Mouse (Mus musculus) ES-Bruce4 (cell line): ENCODE data around the gene Gm5269.

Experiments
- CTCF ChIP-seq: IDR thresholded peaks from one replicate; pipeline ENCODE4 v1.8.1; 2011; ENCODE audit warnings: low read depth, low read length
- EP300 ChIP-seq: IDR thresholded peaks from 2 replicates; pipeline ENCODE4 v1.6.1; 2011; ENCODE audit warnings: low read depth, low read length; ENCODE audit not compliant: insufficient read depth
- POLR2A ChIP-seq: IDR thresholded peaks from one replicate; pipeline ENCODE4 v1.8.1; 2011; ENCODE audit warnings: low read length; ENCODE audit not compliant: insufficient read depth

DNA sequence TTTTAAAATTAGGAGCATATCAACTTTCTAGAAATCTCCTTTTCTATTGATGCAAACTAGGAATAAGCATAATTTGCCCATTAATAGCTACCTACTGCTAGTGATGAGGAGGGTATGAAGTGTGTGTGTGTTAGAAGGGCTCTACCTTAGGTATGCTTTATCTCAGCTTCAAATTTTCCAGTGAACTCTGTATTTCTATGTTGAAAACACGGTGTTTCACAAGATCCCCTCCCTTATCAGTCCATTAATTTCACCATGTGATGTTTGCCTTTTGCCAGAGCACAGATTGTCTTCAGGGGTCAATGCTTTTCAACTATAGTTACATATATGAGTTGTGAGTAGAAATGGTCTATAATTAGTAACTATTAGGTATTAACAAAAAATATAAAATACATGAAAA is 8.0 kb upstream of the Gm5269 start:
- no peak for TF ChIP-seq CTCF
- TF ChIP-seq POLR2A, result no peak
- no peak for TF ChIP-seq EP300
